Mouse (Mus musculus) testis, adult 2 months (tissue): ENCODE measurements around the gene Prdm5.

Experiments used
- CTCF ChIP-seq: fragments of 200-500 bp; IDR thresholded peaks from 2 replicates; pipeline ENCODE4 v1.5.1; 2012; ENCODE audit warnings: low read depth, mild to moderate bottlenecking, inconsistent platforms, low read length, moderate library complexity; ENCODE audit not compliant: control insufficient read depth, insufficient read depth, insufficient replicate concordance
- POLR2A ChIP-seq: fragments of 200-500 bp; IDR thresholded peaks from 2 replicates; pipeline ENCODE4 v1.6.1; 2012; ENCODE audit warnings: low read depth, mild to moderate bottlenecking, inconsistent platforms, low read length, moderate library complexity; ENCODE audit not compliant: control insufficient read depth

DNA sequence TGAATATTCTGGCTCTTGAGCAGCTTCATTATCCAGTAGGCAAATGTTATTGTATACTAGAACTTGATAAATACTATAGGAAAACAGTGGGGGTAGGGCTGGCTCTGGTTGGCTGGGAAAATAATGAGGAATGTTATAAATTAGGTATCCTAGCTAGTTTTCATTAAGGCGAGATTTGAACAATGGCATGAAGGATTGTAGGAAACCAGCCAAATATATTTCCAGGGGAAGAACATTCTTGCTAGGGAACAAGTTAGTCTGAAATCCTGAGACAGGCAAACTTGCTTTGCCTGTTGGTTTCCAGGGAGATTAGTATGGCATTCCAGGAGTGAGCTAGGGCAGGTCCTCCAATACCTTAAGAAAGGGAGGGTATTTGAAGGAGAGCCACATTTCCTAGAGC, 4.9 kb downstream of the Prdm5 start:
- TF ChIP-seq CTCF = no peak
- no peak for TF ChIP-seq POLR2A
